Mouse (Mus musculus): ENCODE measurements around the gene Lurap1l. TPM values are rescaled to one million over a fixed set of nuclear protein-coding genes. Genes with fewer than 3 reads are reported as not detected.

Gene Lurap1l
- polyA plus RNA-seq (2015; fragmentation: Nextera tagmentation; extraction: Ambion mirVana): 8.4 and 9.0 TPM in 2 replicates

DNA sequence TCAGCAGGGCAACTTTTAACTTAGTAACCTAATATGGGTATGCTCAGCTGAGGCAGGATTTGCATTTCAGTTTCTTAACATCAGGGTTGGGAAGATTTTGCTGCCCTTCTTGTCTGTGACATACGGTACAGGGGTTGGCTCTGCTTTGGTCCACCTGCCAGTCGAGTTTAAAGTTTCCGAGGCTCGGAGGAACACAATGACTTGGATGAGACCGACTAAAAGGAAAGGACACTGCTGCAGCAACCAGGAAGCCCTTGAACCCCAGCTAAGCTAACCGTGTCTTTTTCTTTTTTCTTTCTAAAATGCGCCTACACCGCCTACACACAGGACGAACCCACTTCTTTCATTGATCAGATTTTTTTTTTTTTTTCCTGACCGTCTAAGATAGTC is at the start of gene Lurap1l:
Gene Lurap1l (plus strand): TSS at position 166 of the 390 bp plus-strand sequence.
- no peaks in the 10 kb centered on the region for H3K27me3 ChIP-seq (ENCODE audit: control insufficient read depth, insufficient read depth, low read depth, low read length)
- peak within 1 kb of the TSS; percentile 96 for H3K27ac ChIP-seq (ENCODE audit: low read length)
- H3K9me3 ChIP-seq (replicated peaks; ENCODE audit: control insufficient read depth, low read length, poor library complexity, severe bottlenecking): no peaks in the 10 kb centered on the region
- no peaks in the 10 kb centered on the region for H3K36me3 ChIP-seq (ENCODE audit: control insufficient read depth, insufficient read depth, low read length)
- WGBS: under 1% methylated on average over 10 of the region's 10 CpGs
- peak; percentile 40 for ATAC-seq
- H3K4me1 ChIP-seq (ENCODE audit: control insufficient read depth, insufficient read depth, low read length): peaks cover 5% of the 10 kb centered on the region
- H3K9ac ChIP-seq (ENCODE audit: low read depth, low read length): peak within 1 kb of the TSS; percentile 92
- peak within 1 kb of the TSS; percentile 69 for H3K4me2 ChIP-seq (ENCODE audit: low read length)
- H3K4me3 ChIP-seq (ENCODE audit: low read depth, low read length): peak within 1 kb of the TSS; percentile 58

DNA sequence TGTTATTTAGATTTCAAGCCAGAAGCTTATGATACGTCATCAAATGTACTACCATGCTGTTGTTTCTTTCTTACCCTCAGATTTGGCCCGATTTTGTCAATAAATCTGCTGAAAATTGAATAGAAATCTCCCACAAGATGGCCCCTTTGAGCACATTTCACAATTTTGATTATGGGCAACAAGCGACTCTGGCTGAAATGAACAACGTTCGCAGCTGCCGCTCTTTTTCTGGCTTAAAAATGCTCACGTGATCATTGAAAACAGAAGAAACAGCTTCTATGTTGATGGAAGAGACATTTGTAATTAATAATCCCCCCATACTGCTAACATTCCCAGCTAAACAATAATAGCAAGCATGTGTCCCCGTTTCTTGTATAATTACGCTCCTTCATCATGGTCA is 47.5 kb upstream of the Lurap1l start:
- no peak overlapping the region; the same call in 1 of the 2 replicates for H3K4me3 ChIP-seq (ENCODE audit: low read depth, low read length)
- H3K9me3 ChIP-seq (replicated peaks; ENCODE audit: control insufficient read depth, low read length, poor library complexity, severe bottlenecking): no peaks in the 10 kb centered on the region
- no peak overlapping the region for H3K9ac ChIP-seq (ENCODE audit: low read depth, low read length)
- H3K27me3 ChIP-seq (ENCODE audit: control insufficient read depth, insufficient read depth, low read depth, low read length): no peaks in the 10 kb centered on the region
- peaks cover 6% of the 10 kb centered on the region; the same call in 1 of the 2 replicates for H3K4me1 ChIP-seq (ENCODE audit: control insufficient read depth, insufficient read depth, low read length)
- WGBS: 72% methylated on average over 9 of the region's 9 CpGs
- ATAC-seq: no peak
- H3K36me3 ChIP-seq (ENCODE audit: control insufficient read depth, insufficient read depth, low read length): no peaks in the 10 kb centered on the region
- no peak overlapping the region for H3K27ac ChIP-seq (ENCODE audit: low read length)
- no peak overlapping the region for H3K4me2 ChIP-seq (ENCODE audit: low read length)

- WGBS: 71% methylated on average over 7 of the region's 7 CpGs
- Histone ChIP-seq H3K9me3 (replicated peaks; ENCODE audit: control insufficient read depth, low read length, poor library complexity, severe bottlenecking) (no peaks in the 10 kb centered on the region), H3K4me1 (ENCODE audit: control insufficient read depth, insufficient read depth, low read length) (peaks cover 6% of the 10 kb centered on the region; the same call in 1 of the 2 replicates), H3K36me3 (ENCODE audit: control insufficient read depth, insufficient read depth, low read length) (no peaks in the 10 kb centered on the region), H3K9ac (ENCODE audit: low read depth, low read length) (no peak overlapping the region), H3K4me3 (ENCODE audit: low read depth, low read length) (no peak overlapping the region), H3K27ac (ENCODE audit: low read length) (no peak overlapping the region), H3K4me2 (ENCODE audit: low read length) (no peak overlapping the region), H3K27me3 (ENCODE audit: control insufficient read depth, insufficient read depth, low read depth, low read length) (no peaks in the 10 kb centered on the region)
- no peak for ATAC-seq
Measured at GRCm38 (mm10) chr4:80863906-80864305, 46.5 kb upstream of the Lurap1l start.

DNA sequence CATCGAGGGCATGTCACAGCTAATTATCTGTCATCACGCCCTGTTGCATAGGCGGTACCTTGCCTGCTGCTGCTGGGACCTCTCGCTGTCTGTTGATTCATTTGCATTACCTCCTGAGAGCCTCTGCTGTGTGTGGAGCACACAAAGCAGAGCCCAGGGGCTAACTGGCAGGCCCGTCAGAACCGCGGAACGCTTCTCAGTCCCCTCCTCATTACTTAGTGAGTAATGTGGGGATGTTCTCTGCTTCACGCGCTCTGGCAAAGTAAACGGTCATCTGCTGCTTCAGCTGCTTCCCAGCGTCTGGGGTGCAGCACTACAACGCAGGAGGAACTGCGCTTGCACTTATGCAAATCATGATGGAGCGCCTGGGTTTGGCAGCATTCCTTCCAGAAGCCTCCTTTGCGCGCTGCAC is 45.9 kb upstream of the Lurap1l start:
- under 1% methylated on average over 17 of the region's 17 CpGs for WGBS
- Histone ChIP-seq H3K9ac (ENCODE audit: low read depth, low read length) (peak overlapping the region; percentile 35), H3K27ac (ENCODE audit: low read length) (peak overlapping the region; percentile 63)

DNA sequence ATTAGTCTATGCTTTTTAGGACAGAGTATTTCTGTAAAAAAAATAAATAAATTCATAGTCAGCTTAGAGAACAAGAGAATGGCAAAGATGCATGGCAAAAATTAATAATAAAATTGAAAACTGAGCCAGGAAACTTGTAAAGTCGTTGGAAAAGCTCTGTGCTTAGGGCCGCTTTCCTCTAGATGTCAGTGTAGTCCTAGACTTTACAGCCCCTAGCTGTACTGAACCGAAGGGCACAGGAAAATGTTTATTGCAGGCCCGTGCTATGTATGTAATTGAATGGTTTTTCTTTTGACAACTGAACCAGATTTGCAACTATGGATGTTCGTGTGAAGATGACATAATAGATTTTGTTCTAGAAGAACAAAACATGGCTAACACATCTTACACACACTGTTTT is 44.4 kb upstream of the Lurap1l start:
- Histone ChIP-seq H3K27me3 (ENCODE audit: control insufficient read depth, insufficient read depth, low read depth, low read length) (no peaks in the 10 kb centered on the region), H3K4me1 (ENCODE audit: control insufficient read depth, insufficient read depth, low read length) (peaks cover 6% of the 10 kb centered on the region; the same call in 1 of the 2 replicates), H3K36me3 (ENCODE audit: control insufficient read depth, insufficient read depth, low read length) (no peaks in the 10 kb centered on the region), H3K27ac (ENCODE audit: low read length) (no peak overlapping the region), H3K4me2 (ENCODE audit: low read length) (no peak overlapping the region), H3K9me3 (replicated peaks; ENCODE audit: control insufficient read depth, low read length, poor library complexity, severe bottlenecking) (no peaks in the 10 kb centered on the region), H3K9ac (ENCODE audit: low read depth, low read length) (no peak overlapping the region), H3K4me3 (ENCODE audit: low read depth, low read length) (no peak overlapping the region)
- peak; percentile 89 for ATAC-seq
- 13% methylated on average over 5 of the region's 5 CpGs for WGBS

More for the DNA sequence above, 45.9 kb upstream of the Lurap1l start:
- peak; percentile 81 for ATAC-seq
- no peaks in the 10 kb centered on the region for H3K9me3 ChIP-seq (replicated peaks; ENCODE audit: control insufficient read depth, low read length, poor library complexity, severe bottlenecking)
- H3K27me3 ChIP-seq (ENCODE audit: control insufficient read depth, insufficient read depth, low read depth, low read length): no peaks in the 10 kb centered on the region
- H3K4me3 ChIP-seq (ENCODE audit: low read depth, low read length): peak overlapping the region; percentile 39
- peak overlapping the region; percentile 63 for H3K4me2 ChIP-seq (ENCODE audit: low read length)
- no peaks in the 10 kb centered on the region for H3K36me3 ChIP-seq (ENCODE audit: control insufficient read depth, insufficient read depth, low read length)
- H3K4me1 ChIP-seq (ENCODE audit: control insufficient read depth, insufficient read depth, low read length): peaks cover 6% of the 10 kb centered on the region; the same call in 1 of the 2 replicates

DNA sequence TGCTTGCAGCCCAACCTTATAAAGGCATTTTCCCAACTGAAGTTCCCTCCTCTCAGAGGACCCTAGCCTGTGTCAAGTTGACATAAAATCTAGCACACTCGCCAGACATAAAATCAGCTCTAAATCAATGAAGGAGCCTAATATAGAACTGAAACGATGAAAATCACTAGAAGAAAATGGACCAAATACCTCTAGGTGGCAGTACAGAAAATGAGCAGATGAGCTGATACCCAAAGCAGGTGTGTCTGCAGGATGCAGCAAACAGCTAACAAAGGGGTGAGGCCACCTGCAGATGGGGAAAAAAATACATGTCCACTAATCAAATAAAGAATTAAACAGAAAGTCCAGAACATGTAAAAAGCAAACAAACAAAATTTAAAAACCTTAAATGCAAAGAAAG is 40.8 kb upstream of the Lurap1l start:
- Histone ChIP-seq H3K9ac (ENCODE audit: low read depth, low read length) (no peak overlapping the region), H3K27ac (ENCODE audit: low read length) (no peak overlapping the region), H3K36me3 (ENCODE audit: control insufficient read depth, insufficient read depth, low read length) (no peaks in the 10 kb centered on the region), H3K9me3 (replicated peaks; ENCODE audit: control insufficient read depth, low read length, poor library complexity, severe bottlenecking) (no peaks in the 10 kb centered on the region), H3K27me3 (ENCODE audit: control insufficient read depth, insufficient read depth, low read depth, low read length) (no peaks in the 10 kb centered on the region), H3K4me1 (ENCODE audit: control insufficient read depth, insufficient read depth, low read length) (peaks cover 3% of the 10 kb centered on the region; the same call in 1 of the 2 replicates), H3K4me2 (ENCODE audit: low read length) (no peak overlapping the region), H3K4me3 (ENCODE audit: low read depth, low read length) (no peak overlapping the region)
- no peak for ATAC-seq
- WGBS: 54% methylated on average over 2 of the region's 2 CpGs

GRCm38 (mm10) chr4:80872847-80873644 is 37.4 kb upstream of the Lurap1l start:
- Histone ChIP-seq H3K9me3 (replicated peaks; ENCODE audit: control insufficient read depth, low read length, poor library complexity, severe bottlenecking) (no peaks in the 10 kb centered on the region), H3K4me2 (ENCODE audit: low read length) (no peak overlapping the region)

GRCm38 (mm10) chr4:80874121-80874859 is 36.2 kb upstream of the Lurap1l start:
- H3K9me3 ChIP-seq (replicated peaks; ENCODE audit: control insufficient read depth, low read length, poor library complexity, severe bottlenecking): no peaks in the 10 kb centered on the region
- H3K4me3 ChIP-seq (ENCODE audit: low read depth, low read length): no peak overlapping the region
- H3K27ac ChIP-seq (ENCODE audit: low read length): no peak overlapping the region
- H3K9ac ChIP-seq (ENCODE audit: low read depth, low read length): no peak overlapping the region
- no peaks in the 10 kb centered on the region for H3K4me1 ChIP-seq (ENCODE audit: control insufficient read depth, insufficient read depth, low read length)
- 74% methylated on average over 5 of the region's 5 CpGs for WGBS
- H3K36me3 ChIP-seq (ENCODE audit: control insufficient read depth, insufficient read depth, low read length): no peaks in the 10 kb centered on the region
- no peaks in the 10 kb centered on the region for H3K27me3 ChIP-seq (ENCODE audit: control insufficient read depth, insufficient read depth, low read depth, low read length)
- no peak for ATAC-seq
- H3K4me2 ChIP-seq (ENCODE audit: low read length): no peak overlapping the region

More at GRCm38 (mm10) chr4:80872847-80873644, 37.4 kb upstream of the Lurap1l start:
- H3K27ac ChIP-seq (ENCODE audit: low read length): no peak overlapping the region
- no peaks in the 10 kb centered on the region for H3K36me3 ChIP-seq (ENCODE audit: control insufficient read depth, insufficient read depth, low read length)
- H3K27me3 ChIP-seq (ENCODE audit: control insufficient read depth, insufficient read depth, low read depth, low read length): no peaks in the 10 kb centered on the region
- ATAC-seq: 0 out of 2 replicates have a peak, but pooled peaks have one; percentile 28
- H3K9ac ChIP-seq (ENCODE audit: low read depth, low read length): no peak overlapping the region
- H3K4me1 ChIP-seq (ENCODE audit: control insufficient read depth, insufficient read depth, low read length): no peaks in the 10 kb centered on the region
- H3K4me3 ChIP-seq (ENCODE audit: low read depth, low read length): no peak overlapping the region
- 39% methylated on average over 6 of the region's 6 CpGs for WGBS

- no peak for ATAC-seq
- Histone ChIP-seq H3K4me2 (ENCODE audit: low read length) (no peak overlapping the region), H3K9me3 (replicated peaks; ENCODE audit: control insufficient read depth, low read length, poor library complexity, severe bottlenecking) (no peaks in the 10 kb centered on the region), H3K27me3 (ENCODE audit: control insufficient read depth, insufficient read depth, low read depth, low read length) (no peaks in the 10 kb centered on the region), H3K4me1 (ENCODE audit: control insufficient read depth, insufficient read depth, low read length) (no peaks in the 10 kb centered on the region), H3K36me3 (ENCODE audit: control insufficient read depth, insufficient read depth, low read length) (no peaks in the 10 kb centered on the region), H3K27ac (ENCODE audit: low read length) (no peak overlapping the region), H3K4me3 (ENCODE audit: low read depth, low read length) (no peak overlapping the region), H3K9ac (ENCODE audit: low read depth, low read length) (no peak overlapping the region)
- 71% methylated on average over 4 of the region's 4 CpGs for WGBS
Measured at GRCm38 (mm10) chr4:80875055-80875454, 35.4 kb upstream of the Lurap1l start.

Measured in midbrain, embryonic 16.5 days (tissue).